Mouse (Mus musculus) kidney, postnatal 0 days (tissue): ENCODE measurements around the gene Gm28036. TPM values are rescaled to one million over a fixed set of nuclear protein-coding genes. Genes with fewer than 3 reads are reported as not detected.
A peak's percentile ranks its signal among the peaks of the same experiment; 100 is the strongest.

Experiments used
- ATAC-seq: fragments of 200-750 bp; cut with Nextera tagmentation; replicated peaks from 2 replicates; pipeline ENCODE4 v1.8.0; 2017; ENCODE audit warnings: low read depth, moderate number of reproducible peaks, moderate TSS enrichment, moderate library complexity; ENCODE audit not compliant: low FRiP score
- DNase-seq: peaks from one replicate; pipeline ENCODE4 v3.0.0-alpha.2; 2016; ENCODE audit warnings: low spot score
- H3K27ac ChIP-seq: fragments of 300-500 bp; sonication (generic); 2 replicates; pipeline ENCODE4 v1.5.1; 2014; ENCODE audit warnings: mild to moderate bottlenecking
- H3K27me3 ChIP-seq: fragments of 300-500 bp; sonication (generic); 2 replicates; pipeline ENCODE4 v1.6.1; 2014; ENCODE audit warnings: low read length, mixed read lengths; ENCODE audit not compliant: insufficient read depth
- H3K36me3 ChIP-seq: fragments of 300-500 bp; sonication (generic); 2 replicates; pipeline ENCODE4 v1.6.1; 2014; ENCODE audit warnings: low read length, mixed read lengths; ENCODE audit not compliant: insufficient read depth
- H3K4me1 ChIP-seq: fragments of 300-500 bp; sonication (generic); replicated peaks from 2 replicates; pipeline ENCODE4 v1.6.1; 2014; ENCODE audit warnings: antibody characterized with exemption, low read length, mixed read lengths; ENCODE audit not compliant: insufficient read depth
- H3K4me2 ChIP-seq: fragments of 300-500 bp; sonication (generic); 2 replicates; pipeline ENCODE4 v1.6.1; 2014; ENCODE audit warnings: mild to moderate bottlenecking, low read length, moderate library complexity, mixed read lengths
- H3K4me3 ChIP-seq: fragments of 300-500 bp; sonication (generic); replicated peaks from 2 replicates; pipeline ENCODE4 v1.5.1; 2014; ENCODE audit warnings: low read depth, low read length
- H3K9ac ChIP-seq: fragments of 300-500 bp; sonication (generic); 2 replicates; pipeline ENCODE4 v1.6.1; 2014; ENCODE audit warnings: low read depth, low read length
- H3K9me3 ChIP-seq: fragments of 300-500 bp; sonication (generic); replicated peaks from 2 replicates; pipeline ENCODE4 v1.6.1; 2016; ENCODE audit warnings: low read length, inconsistent platforms, mixed read lengths
- CTCF ChIP-seq: IDR thresholded peaks from 2 replicates; pipeline ENCODE4 v1.5.1; 2016; ENCODE audit warnings: antibody characterized with exemption, low read depth, mild to moderate bottlenecking, moderate library complexity
- WGBS: fragments of 180-500 bp; shearing (Covaris S2); extraction: QIAGEN DNeasy Blood & Tissue Kit; methylation state at CpG from one replicate; pipeline ENCODE4 v1.1.7; 2014; 5-methylcytosine and 5-hydroxymethylcytosine counted together
- polyA plus RNA-seq: library from polyadenylated mRNA; unstranded; fragments of >200 nt; fragmentation: Nextera tagmentation; extraction: Ambion mirVana; gene quantifications from 2 replicates; pipeline ENCODE4 v1.2.1, GENCODE M21; 2015

Gene Gm28036
- polyA plus RNA-seq, 1 experiment from 2014 or later, result 8.0 TPM

DNA sequence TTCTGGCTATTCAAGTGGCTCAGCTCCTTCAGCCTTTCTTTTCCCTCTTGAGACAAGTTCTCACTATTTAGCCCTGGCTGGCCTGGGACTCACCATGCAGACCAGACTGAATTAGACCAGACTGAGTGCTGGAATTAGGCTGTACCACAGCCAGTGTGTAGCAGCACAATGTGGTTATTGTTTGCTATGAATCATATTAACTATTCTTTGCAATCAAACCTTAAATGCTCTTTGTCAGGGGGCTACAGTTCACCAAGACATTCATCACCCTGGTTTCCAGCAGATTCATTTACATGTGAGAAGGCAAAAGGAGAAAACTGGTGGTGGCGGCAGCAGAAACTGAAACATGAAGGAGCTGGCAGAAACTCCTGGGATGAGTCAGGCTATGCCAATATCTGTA lies 37.1 kb downstream of the Gm28036 start:
- Histone ChIP-seq H3K36me3 (0 out of 2 replicates have a peak, but pooled peaks cover 3% of the 10 kb centered on the region), H3K9me3 (no peaks in the 10 kb centered on the region), H3K9ac (no peak overlapping the region), H3K27ac (no peak overlapping the region), H3K27me3 (no peaks in the 10 kb centered on the region), H3K4me1 (no peaks in the 10 kb centered on the region), H3K4me3 (no peak overlapping the region), H3K4me2 (no peak overlapping the region)
- 92% methylated on average over 1 of the region's 1 CpGs for WGBS
- TF ChIP-seq CTCF, result no peak
- DNase-seq (no peak), ATAC-seq (no peak)

DNA sequence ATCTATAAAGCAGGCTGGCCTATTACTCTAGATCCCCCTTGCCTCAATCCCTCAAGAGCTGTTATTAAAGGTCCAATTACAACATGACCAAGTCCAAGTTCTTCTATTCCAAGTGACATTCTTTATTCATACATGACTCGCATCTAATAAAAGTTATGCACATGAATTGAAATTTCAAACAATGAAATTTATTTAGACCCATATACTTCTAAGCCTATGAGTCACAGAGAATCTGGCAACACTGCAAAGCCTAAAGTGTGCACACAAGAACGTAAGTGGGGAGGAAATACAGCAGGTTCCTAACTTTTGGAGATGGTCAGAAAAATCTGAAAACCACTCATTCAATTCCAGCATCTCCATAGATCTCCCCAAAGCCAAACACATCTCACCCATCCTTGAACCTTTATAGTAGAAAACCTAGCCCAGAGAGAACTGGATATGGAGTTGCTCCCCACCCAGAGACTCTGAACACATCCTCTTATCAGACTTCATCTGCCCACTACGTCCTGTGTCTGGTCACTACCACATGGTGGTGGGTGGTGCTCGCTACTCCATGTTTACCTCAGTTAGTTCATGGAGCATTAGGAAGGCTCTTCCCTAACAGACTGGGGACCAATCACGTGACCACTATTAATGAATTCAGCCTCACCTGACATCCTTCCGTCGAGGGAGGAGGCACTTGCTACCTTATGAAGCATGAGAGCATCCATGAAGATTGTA lies 39.3 kb downstream of the Gm28036 start:
- no peak for TF ChIP-seq CTCF
- 88% methylated on average over 7 of the region's 7 CpGs for WGBS
- H3K4me2 ChIP-seq, result no peak overlapping the region
- DNase-seq (no peak), ATAC-seq (no peak)
- H3K36me3 ChIP-seq, result 0 out of 2 replicates have a peak, but pooled peaks cover 3% of the 10 kb centered on the region
- no peaks in the 10 kb centered on the region for H3K27me3 ChIP-seq
- H3K9ac ChIP-seq, result no peak overlapping the region
- no peak overlapping the region for H3K27ac ChIP-seq
- no peaks in the 10 kb centered on the region for H3K9me3 ChIP-seq
- no peak overlapping the region for H3K4me3 ChIP-seq
- no peaks in the 10 kb centered on the region for H3K4me1 ChIP-seq

DNA sequence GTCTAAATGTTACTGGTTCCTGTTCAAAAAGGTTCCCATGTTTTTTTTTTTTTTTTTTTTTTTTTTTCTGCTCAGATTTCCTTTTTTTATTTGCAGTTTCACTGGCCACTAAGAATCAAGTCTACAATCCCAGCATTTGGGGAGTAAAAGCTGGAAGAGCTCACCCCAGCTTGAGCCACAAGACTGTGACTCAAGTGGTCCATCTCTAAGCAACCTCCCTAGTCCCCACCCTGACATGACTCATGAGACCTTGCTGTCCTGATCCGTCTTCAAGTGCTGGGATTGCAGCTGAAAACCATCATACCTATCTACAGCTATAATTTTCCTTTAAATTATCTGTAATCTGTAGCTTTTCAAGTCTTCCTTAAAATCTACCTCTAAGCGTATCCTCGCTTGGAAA lies 42.4 kb downstream of the Gm28036 start:
- Histone ChIP-seq H3K4me3 (no peak overlapping the region), H3K27ac (no peak overlapping the region), H3K36me3 (no peaks in the 10 kb centered on the region), H3K4me1 (no peaks in the 10 kb centered on the region), H3K9ac (no peak overlapping the region), H3K27me3 (no peaks in the 10 kb centered on the region), H3K4me2 (no peak overlapping the region), H3K9me3 (no peaks in the 10 kb centered on the region)
- no peak for TF ChIP-seq CTCF
- WGBS, result 81% methylated on average over 3 of the region's 3 CpGs
- no peak for DNase-seq
- ATAC-seq, result no peak

DNA sequence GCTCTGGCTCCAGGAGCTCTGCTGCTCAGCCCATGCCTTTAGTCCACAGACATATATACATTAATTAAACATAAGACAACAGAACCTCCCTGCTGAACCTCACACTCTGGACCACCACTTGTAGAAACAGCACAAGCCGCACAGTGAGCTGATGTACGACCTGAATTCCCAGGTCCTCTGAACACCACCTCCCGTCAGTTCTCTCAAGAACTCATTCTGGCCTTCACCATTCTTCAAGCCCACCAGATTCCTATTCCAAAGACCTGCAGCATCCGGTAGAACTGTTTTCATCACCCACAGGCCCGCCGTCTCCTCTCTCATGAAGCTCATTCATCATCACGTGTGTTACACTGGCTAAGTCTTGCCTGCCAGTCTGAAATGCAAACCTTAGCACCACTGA lies 46.5 kb downstream of the Gm28036 start:
- H3K9me3 ChIP-seq, result no peaks in the 10 kb centered on the region
- H3K9ac ChIP-seq, result no peak overlapping the region
- peaks cover 27% of the 10 kb centered on the region for H3K36me3 ChIP-seq
- TF ChIP-seq CTCF, result no peak
- 81% methylated on average over 7 of the region's 7 CpGs for WGBS
- no peak overlapping the region for H3K27ac ChIP-seq
- DNase-seq (no peak), ATAC-seq (no peak)
- no peaks in the 10 kb centered on the region for H3K27me3 ChIP-seq
- no peaks in the 10 kb centered on the region for H3K4me1 ChIP-seq
- no peak overlapping the region for H3K4me2 ChIP-seq
- H3K4me3 ChIP-seq, result no peak overlapping the region

DNA sequence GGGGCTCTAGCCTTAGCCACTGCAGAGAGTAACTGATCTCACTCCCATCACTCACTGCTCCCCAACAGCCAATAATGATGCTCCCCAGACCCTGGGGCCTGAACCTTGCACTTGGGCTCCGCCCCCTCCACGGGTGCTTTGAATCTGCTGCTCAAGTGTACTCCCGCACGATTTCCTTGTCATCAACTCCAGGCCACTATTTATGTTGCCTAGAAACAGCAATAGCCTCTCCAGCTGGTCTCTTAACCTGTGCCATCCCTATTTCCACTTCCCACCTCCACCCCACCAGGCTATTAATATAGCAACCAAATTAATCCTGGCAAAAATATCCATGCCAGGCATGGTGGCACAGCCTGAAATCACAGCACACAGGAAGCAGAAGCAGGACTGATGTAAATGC lies 47.2 kb downstream of the Gm28036 start:
- no peaks in the 10 kb centered on the region for H3K27me3 ChIP-seq
- ATAC-seq (0 out of 2 replicates have a peak, but pooled peaks have one; percentile 36), DNase-seq (no peak)
- no peak for TF ChIP-seq CTCF
- peaks cover 33% of the 10 kb centered on the region for H3K36me3 ChIP-seq
- H3K9ac ChIP-seq, result no peak overlapping the region
- WGBS, result 40% methylated on average over 4 of the region's 4 CpGs
- no peak overlapping the region for H3K4me3 ChIP-seq
- no peaks in the 10 kb centered on the region for H3K4me1 ChIP-seq
- no peak overlapping the region for H3K4me2 ChIP-seq
- no peaks in the 10 kb centered on the region for H3K9me3 ChIP-seq
- H3K27ac ChIP-seq, result no peak overlapping the region

DNA sequence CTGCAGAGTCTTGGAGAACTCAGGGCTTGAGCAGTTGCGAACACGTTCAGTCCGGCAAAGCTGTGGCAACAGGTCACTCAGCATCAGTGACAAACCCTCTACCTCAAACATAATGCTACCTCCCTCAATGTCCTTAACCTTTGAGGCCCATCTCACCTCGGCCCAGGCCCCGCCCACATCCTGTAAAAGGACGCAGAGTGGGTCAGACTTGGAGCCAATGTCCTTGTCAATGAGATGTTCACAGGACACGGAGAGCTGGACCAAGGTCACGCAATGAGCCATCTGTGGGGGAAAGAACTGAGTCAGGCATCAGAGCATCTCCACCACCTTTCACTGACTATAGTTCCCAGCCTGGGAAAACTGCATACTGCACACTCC lies 47.7 kb downstream of the Gm28036 start:
- H3K4me3 ChIP-seq, result no peak overlapping the region
- no peak for ATAC-seq
- no peak for TF ChIP-seq CTCF
- H3K27ac ChIP-seq, result no peak overlapping the region
- H3K27me3 ChIP-seq, result no peaks in the 10 kb centered on the region
- no peak overlapping the region for H3K9ac ChIP-seq
- DNase-seq, result no peak
- H3K4me1 ChIP-seq, result no peaks in the 10 kb centered on the region
- WGBS, result 80% methylated on average over 8 of the region's 8 CpGs
- peaks cover 34% of the 10 kb centered on the region for H3K36me3 ChIP-seq
- no peaks in the 10 kb centered on the region for H3K9me3 ChIP-seq
- H3K4me2 ChIP-seq, result no peak overlapping the region
